Mouse (Mus musculus) stomach, embryonic 14.5 days (tissue): Measurements from ENCODE around the gene Cntn5. TPM values are rescaled to one million over a fixed set of nuclear protein-coding genes. Genes with fewer than 3 reads are reported as not detected.

Experiments used
- ATAC-seq: fragments of 200-750 bp; cut with Nextera tagmentation; 2 replicates; pipeline ENCODE4 v1.8.0; 2017; ENCODE audit warnings: low read depth, moderate TSS enrichment; ENCODE audit not compliant: insufficient number of reproducible peaks, insufficient read depth, low FRiP score
- H3K27ac ChIP-seq: fragments of 300-500 bp; sonication (generic); 2 replicates; pipeline ENCODE4 v1.5.1; 2014; ENCODE audit warnings: mild to moderate bottlenecking, low read length, moderate library complexity, mixed read lengths
- H3K27me3 ChIP-seq: fragments of 300-500 bp; sonication (generic); 2 replicates; pipeline ENCODE4 v1.6.1; 2014; ENCODE audit warnings: low read length, control low read depth, mixed read lengths; ENCODE audit not compliant: control insufficient read depth, insufficient read depth
- H3K36me3 ChIP-seq: fragments of 300-500 bp; sonication (generic); 2 replicates; pipeline ENCODE4 v1.6.1; 2014; ENCODE audit warnings: mild to moderate bottlenecking, control low read depth, low read length, moderate library complexity, mixed read lengths; ENCODE audit not compliant: control insufficient read depth, insufficient read depth
- H3K4me1 ChIP-seq: fragments of 300-500 bp; sonication (generic); 2 replicates; pipeline ENCODE4 v1.6.1; 2014; ENCODE audit warnings: low read length, control low read depth, mixed read lengths; ENCODE audit not compliant: control insufficient read depth, insufficient read depth
- H3K4me2 ChIP-seq: fragments of 300-500 bp; sonication (generic); replicated peaks from 2 replicates; pipeline ENCODE4 v1.6.1; 2014; ENCODE audit warnings: low read depth, low read length, control low read depth
- H3K4me3 ChIP-seq: fragments of 300-500 bp; sonication (generic); 2 replicates; pipeline ENCODE4 v1.5.1; 2014; ENCODE audit warnings: low read depth, low read length, control low read depth
- H3K9ac ChIP-seq: fragments of 300-500 bp; sonication (generic); replicated peaks from 2 replicates; pipeline ENCODE4 v1.6.1; 2014; ENCODE audit warnings: low read depth, mild to moderate bottlenecking, control low read depth, low read length, moderate library complexity, mixed read lengths
- H3K9me3 ChIP-seq: fragments of 300-500 bp; sonication (generic); 2 replicates; pipeline ENCODE4 v1.6.1; 2016; ENCODE audit warnings: low read depth, low read length, control low read depth; ENCODE audit not compliant: control insufficient read depth
- WGBS: fragments of 180-500 bp; shearing (Covaris S2); extraction: QIAGEN DNeasy Blood & Tissue Kit; methylation state at CpG from one replicate; pipeline ENCODE4 v1.1.7; 2014; 5-methylcytosine and 5-hydroxymethylcytosine counted together
- polyA plus RNA-seq: library from polyadenylated mRNA; unstranded; fragments of >200 nt; fragmentation: Nextera tagmentation; extraction: Ambion mirVana; gene quantifications from 2 replicates; pipeline ENCODE4 v1.2.1, GENCODE M21; 2014

Gene Cntn5
- polyA plus RNA-seq, 1 experiment from 2014 or later: 0.20 TPM

DNA sequence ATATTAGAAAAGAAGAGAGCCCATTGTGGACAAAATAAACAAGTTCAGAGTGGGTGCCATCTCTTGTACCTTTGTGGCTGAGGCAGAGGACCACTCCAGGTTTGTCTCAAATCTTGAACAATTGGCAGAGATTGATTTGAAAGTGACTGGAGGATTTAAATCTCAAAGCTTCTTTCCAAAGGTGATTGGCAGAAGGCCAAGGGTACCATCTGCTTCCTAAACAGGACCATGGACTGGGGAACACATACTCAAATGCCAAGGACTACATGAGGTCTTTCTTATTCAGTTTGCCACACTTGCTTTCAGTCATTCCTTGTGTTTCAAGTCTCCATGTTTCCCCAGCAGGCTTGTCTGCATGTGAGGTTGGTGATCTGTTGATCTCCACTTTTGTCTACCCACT lies 528.3 kb downstream of the Cntn5 start:
- no peaks in the 10 kb centered on the region for H3K9me3 ChIP-seq
- H3K27ac ChIP-seq: no peak overlapping the region
- H3K4me2 ChIP-seq: no peak overlapping the region
- no peaks in the 10 kb centered on the region for H3K4me1 ChIP-seq
- H3K9ac ChIP-seq: no peak overlapping the region
- no peaks in the 10 kb centered on the region for H3K36me3 ChIP-seq
- no peak for ATAC-seq
- H3K27me3 ChIP-seq: no peaks in the 10 kb centered on the region
- no peak overlapping the region for H3K4me3 ChIP-seq

DNA sequence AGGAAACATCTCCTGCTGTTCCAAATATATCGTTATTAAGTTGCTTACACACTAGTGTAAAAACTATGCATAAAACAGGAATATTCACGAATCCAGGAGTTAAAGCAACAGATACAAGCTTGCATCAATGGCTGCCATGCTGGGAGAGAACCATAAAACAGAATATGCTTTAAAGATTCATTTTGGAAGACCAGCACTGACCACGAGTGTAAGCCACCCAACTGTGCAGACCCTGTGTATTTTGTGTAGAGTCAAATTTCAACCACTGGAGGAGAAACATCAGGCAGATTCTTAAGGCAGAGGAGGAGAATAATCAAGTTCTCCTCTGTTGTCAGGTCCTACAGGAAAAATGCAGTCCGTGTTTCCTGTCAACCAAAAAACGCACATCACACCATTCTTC lies 535.6 kb downstream of the Cntn5 start:
- 66% methylated on average over 5 of the region's 5 CpGs for WGBS

GRCm38 (mm10) chr9:10368410-10368809 lies 536.2 kb downstream of the Cntn5 start:
- H3K4me1 ChIP-seq: no peaks in the 10 kb centered on the region
- ATAC-seq: no peak
- H3K27me3 ChIP-seq: no peaks in the 10 kb centered on the region
- H3K36me3 ChIP-seq: no peaks in the 10 kb centered on the region
- WGBS: 56% methylated on average over 1 of the region's 1 CpGs
- no peak overlapping the region for H3K4me2 ChIP-seq
- no peak overlapping the region for H3K27ac ChIP-seq
- H3K4me3 ChIP-seq: no peak overlapping the region
- no peak overlapping the region for H3K9ac ChIP-seq
- no peaks in the 10 kb centered on the region for H3K9me3 ChIP-seq

More for the DNA sequence above, 535.6 kb downstream of the Cntn5 start:
- Histone ChIP-seq H3K4me3 (no peak overlapping the region), H3K9ac (no peak overlapping the region), H3K27me3 (no peaks in the 10 kb centered on the region), H3K4me1 (no peaks in the 10 kb centered on the region), H3K27ac (no peak overlapping the region), H3K4me2 (no peak overlapping the region), H3K36me3 (no peaks in the 10 kb centered on the region), H3K9me3 (no peaks in the 10 kb centered on the region)
- ATAC-seq: no peak

DNA sequence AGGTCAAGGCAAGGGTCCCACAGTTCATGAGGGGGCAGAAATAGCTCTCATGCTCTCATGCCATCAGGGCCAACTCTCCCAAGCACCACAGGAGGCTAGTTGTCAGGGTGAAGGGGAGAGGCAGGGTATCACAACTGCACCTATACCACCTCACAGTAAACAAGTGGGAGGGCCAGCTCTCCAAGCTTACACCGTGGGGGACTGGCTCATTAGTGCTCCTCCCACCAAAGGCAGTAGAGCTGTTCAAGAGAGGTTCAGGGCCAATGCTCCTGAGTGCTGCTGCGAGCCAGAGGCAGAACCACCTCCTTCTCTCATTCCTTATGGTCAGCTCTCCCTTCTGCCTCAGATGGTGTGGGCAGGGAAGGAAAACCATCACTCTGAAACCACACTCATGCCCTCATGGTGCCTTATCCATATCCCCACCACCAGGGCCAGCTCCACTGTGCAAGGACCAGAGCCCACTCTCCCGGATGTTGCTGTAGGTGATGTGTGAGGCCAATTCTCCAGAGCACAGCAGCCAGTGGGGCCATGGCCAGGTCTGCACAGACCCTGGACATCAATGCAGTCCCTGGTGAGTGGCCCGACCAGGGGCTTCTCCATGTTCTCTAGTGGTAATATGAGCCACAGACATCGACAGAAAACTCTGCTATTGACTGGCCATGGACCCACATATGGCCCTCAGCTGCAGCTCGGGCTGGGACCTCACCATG lies 538.2 kb downstream of the Cntn5 start:
- no peaks in the 10 kb centered on the region for H3K27me3 ChIP-seq
- no peak overlapping the region for H3K4me2 ChIP-seq
- WGBS: 70% methylated on average over 6 of the region's 6 CpGs
- H3K9me3 ChIP-seq: no peaks in the 10 kb centered on the region
- H3K36me3 ChIP-seq: no peaks in the 10 kb centered on the region
- no peak overlapping the region for H3K9ac ChIP-seq
- ATAC-seq: no peak
- no peaks in the 10 kb centered on the region for H3K4me1 ChIP-seq
- H3K4me3 ChIP-seq: no peak overlapping the region
- H3K27ac ChIP-seq: no peak overlapping the region

- no peaks in the 10 kb centered on the region for H3K36me3 ChIP-seq
- H3K4me1 ChIP-seq: no peaks in the 10 kb centered on the region
- WGBS: 86% methylated on average over 4 of the region's 4 CpGs
- no peak overlapping the region for H3K4me3 ChIP-seq
- no peak overlapping the region for H3K4me2 ChIP-seq
- no peak overlapping the region for H3K9ac ChIP-seq
- no peak overlapping the region for H3K27ac ChIP-seq
- no peak for ATAC-seq
- no peaks in the 10 kb centered on the region for H3K27me3 ChIP-seq
- H3K9me3 ChIP-seq: no peaks in the 10 kb centered on the region
Measured at GRCm38 (mm10) chr9:10350909-10351655, 553.5 kb downstream of the Cntn5 start.

DNA sequence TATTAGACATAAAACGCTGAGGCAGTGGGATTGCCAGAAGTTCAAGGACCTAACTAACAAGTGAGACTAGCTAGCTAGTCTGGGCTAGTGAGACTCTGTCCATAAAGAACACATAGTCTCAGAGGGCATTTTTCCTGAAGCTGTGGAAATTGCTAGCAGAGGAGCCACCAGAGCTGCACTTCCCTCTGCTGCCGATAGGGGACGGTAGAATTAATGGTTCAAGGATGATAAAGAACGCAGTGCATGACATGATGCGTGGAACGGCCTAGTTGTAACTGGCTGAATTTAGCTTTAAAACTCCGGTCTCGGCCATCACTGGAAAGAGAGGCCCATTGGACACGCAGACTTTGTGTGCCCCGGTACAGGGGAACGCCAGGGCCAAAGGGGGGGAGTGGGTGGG lies 555.8 kb downstream of the Cntn5 start:
- no peak for ATAC-seq
- Histone ChIP-seq H3K27ac (no peak overlapping the region), H3K4me3 (no peak overlapping the region), H3K36me3 (no peaks in the 10 kb centered on the region), H3K4me1 (no peaks in the 10 kb centered on the region), H3K9me3 (no peaks in the 10 kb centered on the region), H3K4me2 (no peak overlapping the region), H3K27me3 (no peaks in the 10 kb centered on the region), H3K9ac (no peak overlapping the region)
- WGBS: 86% methylated on average over 10 of the region's 11 CpGs

GRCm38 (mm10) chr9:10348222-10348621 lies 556.4 kb downstream of the Cntn5 start:
- Histone ChIP-seq H3K4me3 (no peak overlapping the region), H3K4me2 (no peak overlapping the region), H3K9ac (no peak overlapping the region), H3K36me3 (no peaks in the 10 kb centered on the region), H3K27me3 (no peaks in the 10 kb centered on the region), H3K4me1 (no peaks in the 10 kb centered on the region), H3K9me3 (no peaks in the 10 kb centered on the region), H3K27ac (no peak overlapping the region)
- 39% methylated on average over 4 of the region's 4 CpGs for WGBS
- no peak for ATAC-seq

- no peaks in the 10 kb centered on the region for H3K4me1 ChIP-seq
- no peaks in the 10 kb centered on the region for H3K27me3 ChIP-seq
- no peaks in the 10 kb centered on the region for H3K36me3 ChIP-seq
- H3K27ac ChIP-seq: no peak overlapping the region
- H3K9ac ChIP-seq: no peak overlapping the region
- H3K9me3 ChIP-seq: no peaks in the 10 kb centered on the region
- H3K4me3 ChIP-seq: no peak overlapping the region
- no peak for ATAC-seq
- no peak overlapping the region for H3K4me2 ChIP-seq
Measured at GRCm38 (mm10) chr9:10340751-10341150, 563.8 kb downstream of the Cntn5 start.
